In genomic region chr2:25331470-25331869, GRCm38 (mm10) we compare ENCODE assay signal across 8 mouse cellular contexts. TPM values are rescaled to one million over a fixed set of nuclear protein-coding genes. Genes with fewer than 3 reads are reported as not detected.
DNase-seq lines count a peak whose midpoint lies in the region; ATAC-seq and TF ChIP-seq lines count a peak whose summit lies in the region.

No protein-coding gene starts in this region.

- peaks cover 4% of the 10 kb centered on the region; the same call in 1 of the 2 replicates for H3K36me3 ChIP-seq in liver, adult 2 months (ENCODE audit: control insufficient read depth, insufficient read depth, low read length)
- H3K36me3 ChIP-seq in intestine, embryonic 16.5 days (ENCODE audit: control insufficient read depth, insufficient read depth, low read length) = 0 out of 2 replicates have a peak, but pooled peaks cover 2% of the 10 kb centered on the region
- H3K36me3 ChIP-seq in neural tube, embryonic 14.5 days (ENCODE audit: control insufficient read depth, insufficient read depth, low read length) = peaks cover 13% of the 10 kb centered on the region

- no peak overlapping the region for H3K9ac ChIP-seq in liver, adult 2 months (ENCODE audit: low read depth, low read length)
- peak overlapping the region; percentile 96 for H3K9ac ChIP-seq in intestine, embryonic 16.5 days (ENCODE audit: low read depth, low read length)
- H3K9ac ChIP-seq in neural tube, embryonic 14.5 days (replicated peaks; ENCODE audit: low read depth, low read length) = peak overlapping the region; percentile 88; the same call in 1 of the 2 replicates

- H3K27ac ChIP-seq in liver, adult 2 months (replicated peaks; ENCODE audit: insufficient read depth, low read depth, low read length) = no peak overlapping the region
- H3K27ac ChIP-seq in cortical plate, adult 2 months (ENCODE audit: insufficient read depth, low read length) = no peak overlapping the region
- no peak overlapping the region for H3K27ac ChIP-seq in intestine, embryonic 16.5 days (ENCODE audit: low read length)
- no peak overlapping the region for H3K27ac ChIP-seq in neural tube, embryonic 14.5 days (ENCODE audit: low read depth, low read length)

- H3K4me3 ChIP-seq in liver, adult 2 months (ENCODE audit: insufficient read depth, low read depth, low read length) = peak overlapping the region; percentile 25; the same call in 1 of the 2 replicates
- H3K4me3 ChIP-seq in cortical plate, adult 2 months (ENCODE audit: insufficient read depth, low read length) = peak overlapping the region; percentile 46
- H3K4me3 ChIP-seq in intestine, embryonic 16.5 days (ENCODE audit: low read length) = peak overlapping the region; percentile 97
- H3K4me3 ChIP-seq in neural tube, embryonic 14.5 days (ENCODE audit: low read depth, low read length) = peak overlapping the region; percentile 93

- TF ChIP-seq POLR2A in liver, adult 2 months (IDR thresholded peaks at IDR 0.05; ENCODE audit: extremely low read depth, insufficient read depth, low read length) = no peak
- no peak for TF ChIP-seq POLR2A in cortical plate, adult 2 months (IDR thresholded peaks at IDR 0.05; ENCODE audit: extremely low read depth, insufficient read depth, low read length)

- ATAC-seq in intestine, embryonic 16.5 days = no peak
- ATAC-seq in neural tube, embryonic 14.5 days (ENCODE audit: low read depth) = no peak
- no peak for ATAC-seq in cerebellum, adult (ENCODE audit: insufficient number of reproducible peaks, low FRiP score, low TSS enrichment)
- ATAC-seq in granulocyte monocyte progenitor cell, adult 5-6 weeks (replicated peaks; ENCODE audit: poor library complexity, severe bottlenecking) = no peak

- peak overlapping the region; percentile 71 for H3K4me2 ChIP-seq in intestine, embryonic 16.5 days (ENCODE audit: low read depth, low read length)
- peak overlapping the region; percentile 81 for H3K4me2 ChIP-seq in neural tube, embryonic 14.5 days (ENCODE audit: low read depth, low read length)

- TF ChIP-seq CTCF in liver, adult 2 months (IDR thresholded peaks at IDR 0.05; ENCODE audit: low read depth, low read length) = no peak
- TF ChIP-seq CTCF in cortical plate, adult 2 months (IDR thresholded peaks at IDR 0.05; ENCODE audit: extremely low read depth, insufficient read depth, low read length) = no peak

- WGBS in liver, adult 2 months = 52% methylated on average over 9 of the region's 9 CpGs
- WGBS in intestine, embryonic 16.5 days = 59% methylated on average over 9 of the region's 9 CpGs
- 61% methylated on average over 9 of the region's 9 CpGs for WGBS in neural tube, embryonic 14.5 days

- DNase-seq in liver, adult 2 months (ENCODE audit: extremely low read depth, low read depth, low spot score) = no peak
- no peak for DNase-seq in liver
- DNase-seq in right cerebral cortex, postnatal 36 days (ENCODE audit: low spot score in 2 of 2) = no peak

- H3K9me3 ChIP-seq in intestine, embryonic 16.5 days (ENCODE audit: control insufficient read depth, low read length) = no peaks in the 10 kb centered on the region
- H3K9me3 ChIP-seq in neural tube, embryonic 14.5 days (ENCODE audit: control insufficient read depth, low read length) = no peaks in the 10 kb centered on the region

- peaks cover 5% of the 10 kb centered on the region; the same call in 1 of the 2 replicates for H3K79me2 ChIP-seq in liver, adult 2 months (ENCODE audit: control insufficient read depth, insufficient read depth, low read length)

- no peaks in the 10 kb centered on the region for H3K27me3 ChIP-seq in liver, adult 2 months (ENCODE audit: control insufficient read depth, insufficient read depth, low read length)
- H3K27me3 ChIP-seq in intestine, embryonic 16.5 days (replicated peaks; ENCODE audit: control insufficient read depth, insufficient read depth, low read length) = no peaks in the 10 kb centered on the region
- H3K27me3 ChIP-seq in neural tube, embryonic 14.5 days (ENCODE audit: control insufficient read depth, insufficient read depth, low read length) = no peaks in the 10 kb centered on the region

- H3K4me1 ChIP-seq in liver, adult 2 months (ENCODE audit: control insufficient read depth, insufficient read depth, low read length) = peaks cover 6% of the 10 kb centered on the region; the same call in 1 of the 2 replicates
- peaks cover 2% of the 10 kb centered on the region; the same call in 1 of the 2 replicates for H3K4me1 ChIP-seq in cortical plate, adult 2 months (ENCODE audit: control insufficient read depth, insufficient read depth, low read length)
- peaks cover 13% of the 10 kb centered on the region for H3K4me1 ChIP-seq in intestine, embryonic 16.5 days (ENCODE audit: control insufficient read depth, insufficient read depth, low read length)
- peaks cover 14% of the 10 kb centered on the region for H3K4me1 ChIP-seq in neural tube, embryonic 14.5 days (ENCODE audit: control insufficient read depth, insufficient read depth, low read length)

RNA-seq across cellular contexts. Expression of gene Man1b1, which starts 0.7 kb away (rescaled TPM):
- total RNA-seq in liver, adult 2 months (2014; rRNA removed) = 17.3 and 19.5 TPM in 2 replicates
- polyA plus RNA-seq in liver, adult 2 months (2012; rRNA removed) = 8.1 TPM in 2 replicates
- polyA plus RNA-seq in cortical plate, adult 2 months (2012; rRNA removed) = 27.0 and 28.4 TPM in 2 replicates
- polyA plus RNA-seq in intestine, embryonic 16.5 days (2015; fragmentation: Nextera tagmentation; extraction: Ambion mirVana) = 36.7 and 43.2 TPM in 2 replicates
- 59.9 and 85.5 TPM in 2 replicates for polyA plus RNA-seq in neural tube, embryonic 14.5 days (2014; fragmentation: Nextera tagmentation; extraction: Ambion mirVana)
- total RNA-seq in granulocyte monocyte progenitor cell, adult 5-6 weeks (2014; fragmentation: Nextera tagmentation) = 36.5 and 37.2 TPM in 2 replicates
- 34.1 and 38.6 TPM in 2 replicates for total RNA-seq in granulocyte monocyte progenitor cell, adult 5-6 weeks (2017)

RNA-seq across cellular contexts. Expression of gene Grin1, which starts 12.5 kb away (rescaled TPM):
- total RNA-seq in liver, adult 2 months (2014; rRNA removed) = 0.07 TPM in 1 of 2 replicates, not detected in the other
- not detected in 2 replicates for polyA plus RNA-seq in liver, adult 2 months (2012; rRNA removed)
- 336 and 340 TPM in 2 replicates for polyA plus RNA-seq in cortical plate, adult 2 months (2012; rRNA removed)
- polyA plus RNA-seq in intestine, embryonic 16.5 days (2015; fragmentation: Nextera tagmentation; extraction: Ambion mirVana) = 1.7 and 2.1 TPM in 2 replicates
- 60.8 and 89.4 TPM in 2 replicates for polyA plus RNA-seq in neural tube, embryonic 14.5 days (2014; fragmentation: Nextera tagmentation; extraction: Ambion mirVana)
- not detected in 2 replicates for total RNA-seq in granulocyte monocyte progenitor cell, adult 5-6 weeks (2014; fragmentation: Nextera tagmentation)
- not detected in 2 replicates for total RNA-seq in granulocyte monocyte progenitor cell, adult 5-6 weeks (2017)

RNA-seq across cellular contexts. Expression of gene Dpp7, which starts 24.7 kb away (rescaled TPM):
- total RNA-seq in liver, adult 2 months (2014; rRNA removed) = 26.9 and 30.1 TPM in 2 replicates
- polyA plus RNA-seq in liver, adult 2 months (2012; rRNA removed) = 28.6 and 45.1 TPM in 2 replicates
- 59.8 and 69.1 TPM in 2 replicates for polyA plus RNA-seq in cortical plate, adult 2 months (2012; rRNA removed)
- 74.4 and 104 TPM in 2 replicates for polyA plus RNA-seq in intestine, embryonic 16.5 days (2015; fragmentation: Nextera tagmentation; extraction: Ambion mirVana)
- 23.9 and 27.1 TPM in 2 replicates for polyA plus RNA-seq in neural tube, embryonic 14.5 days (2014; fragmentation: Nextera tagmentation; extraction: Ambion mirVana)
- 15.2 and 34.8 TPM in 2 replicates for total RNA-seq in granulocyte monocyte progenitor cell, adult 5-6 weeks (2014; fragmentation: Nextera tagmentation)
- 11.9 and 16.9 TPM in 2 replicates for total RNA-seq in granulocyte monocyte progenitor cell, adult 5-6 weeks (2017)

RNA-seq across cellular contexts. Expression of gene Uap1l1, which starts 34.0 kb away (rescaled TPM):
- 3.3 and 5.4 TPM in 2 replicates for total RNA-seq in liver, adult 2 months (2014; rRNA removed)
- polyA plus RNA-seq in liver, adult 2 months (2012; rRNA removed) = 3.0 and 8.1 TPM in 2 replicates
- polyA plus RNA-seq in cortical plate, adult 2 months (2012; rRNA removed) = 16.6 and 20.4 TPM in 2 replicates
- polyA plus RNA-seq in intestine, embryonic 16.5 days (2015; fragmentation: Nextera tagmentation; extraction: Ambion mirVana) = 196 and 259 TPM in 2 replicates
- 4.6 and 5.2 TPM in 2 replicates for polyA plus RNA-seq in neural tube, embryonic 14.5 days (2014; fragmentation: Nextera tagmentation; extraction: Ambion mirVana)
- total RNA-seq in granulocyte monocyte progenitor cell, adult 5-6 weeks (2014; fragmentation: Nextera tagmentation) = 55.6 and 58.1 TPM in 2 replicates
- total RNA-seq in granulocyte monocyte progenitor cell, adult 5-6 weeks (2017) = 13.8 and 18.4 TPM in 2 replicates

RNA-seq across cellular contexts. Expression of gene Sapcd2, which starts 40.7 kb away (rescaled TPM):
- 0.47 TPM in 1 of 2 replicates, not detected in the other for total RNA-seq in liver, adult 2 months (2014; rRNA removed)
- not detected in 2 replicates for polyA plus RNA-seq in liver, adult 2 months (2012; rRNA removed)
- polyA plus RNA-seq in cortical plate, adult 2 months (2012; rRNA removed) = 4.0 and 4.4 TPM in 2 replicates
- 56.7 and 66.4 TPM in 2 replicates for polyA plus RNA-seq in intestine, embryonic 16.5 days (2015; fragmentation: Nextera tagmentation; extraction: Ambion mirVana)
- 6.9 and 7.8 TPM in 2 replicates for polyA plus RNA-seq in neural tube, embryonic 14.5 days (2014; fragmentation: Nextera tagmentation; extraction: Ambion mirVana)
- total RNA-seq in granulocyte monocyte progenitor cell, adult 5-6 weeks (2014; fragmentation: Nextera tagmentation) = 4.5 and 17.1 TPM in 2 replicates
- total RNA-seq in granulocyte monocyte progenitor cell, adult 5-6 weeks (2017) = 7.8 and 17.3 TPM in 2 replicates

Comparison
In these comparisons a context has a peak if more than half of its experiments do, and no peak if none do; other contexts are left out.
1. H3K4me3 ChIP-seq: peak in every context shown above with its lines; median percentile 97 in intestine, embryonic 16.5 days; 93 in neural tube, embryonic 14.5 days; 46 in cortical plate, adult 2 months; 25 in liver, adult 2 months.
2. RNA of gene Grin1, which starts 12.5 kb away (polyA plus RNA-seq): 336 to 340 TPM in cortical plate, adult 2 months and 60.8 to 89.4 TPM in neural tube, embryonic 14.5 days; 1.7 to 2.1 TPM in intestine, embryonic 16.5 days and not detected in liver, adult 2 months; every median in the first group is over 10 times any median in the second.